Mouse (Mus musculus) forebrain, embryonic 15.5 days (tissue): ENCODE results near the gene Creb3. TPM values are rescaled to one million over a fixed set of nuclear protein-coding genes. Genes with fewer than 3 reads are reported as not detected.

Source experiments
- ATAC-seq: fragments of 200-750 bp; cut with Nextera tagmentation; replicated peaks from 2 replicates; pipeline ENCODE4 v1.8.0; 2017; ENCODE audit warnings: mild to moderate bottlenecking, moderate TSS enrichment, moderate library complexity
- H3K27ac ChIP-seq: fragments of 300-500 bp; sonication (generic); replicated peaks from 2 replicates; pipeline ENCODE4 v1.5.1; 2015; ENCODE audit warnings: mild to moderate bottlenecking, inconsistent platforms
- H3K27me3 ChIP-seq: fragments of 300-500 bp; sonication (generic); 2 replicates; pipeline ENCODE4 v1.6.1; 2015; ENCODE audit warnings: inconsistent platforms
- H3K36me3 ChIP-seq: fragments of 300-500 bp; sonication (generic); 2 replicates; pipeline ENCODE4 v1.6.1; 2015; ENCODE audit warnings: mild to moderate bottlenecking, inconsistent platforms
- H3K4me1 ChIP-seq: fragments of 300-500 bp; sonication (generic); 2 replicates; pipeline ENCODE4 v1.6.1; 2015; ENCODE audit warnings: inconsistent platforms
- H3K4me2 ChIP-seq: fragments of 300-500 bp; sonication (generic); replicated peaks from 2 replicates; pipeline ENCODE4 v1.6.1; 2015; ENCODE audit warnings: mild to moderate bottlenecking, inconsistent platforms
- H3K4me3 ChIP-seq: fragments of 300-500 bp; sonication (generic); 2 replicates; pipeline ENCODE4 v1.5.1; 2015; ENCODE audit warnings: mild to moderate bottlenecking, inconsistent platforms
- H3K9ac ChIP-seq: fragments of 300-500 bp; sonication (generic); replicated peaks from 2 replicates; pipeline ENCODE4 v1.6.1; 2015; ENCODE audit warnings: mild to moderate bottlenecking, inconsistent platforms
- H3K9me3 ChIP-seq: fragments of 300-500 bp; sonication (generic); 2 replicates; pipeline ENCODE4 v1.6.1; 2016; ENCODE audit warnings: inconsistent platforms
- WGBS: fragments of 180-500 bp; shearing (Covaris S2); methylation state at CpG from one replicate; pipeline ENCODE4 v1.1.7; 2015; ENCODE audit warnings: mixed read lengths; 5-methylcytosine and 5-hydroxymethylcytosine counted together
- polyA plus RNA-seq: library from polyadenylated mRNA; unstranded; fragments of >200 nt; fragmentation: Nextera tagmentation; extraction: Ambion mirVana; gene quantifications from 2 replicates; pipeline ENCODE4 v1.2.1, GENCODE M21; 2015

Creb3 gene
- polyA plus RNA-seq, 1 experiment from 2014 or later, result 77.7 TPM

DNA sequence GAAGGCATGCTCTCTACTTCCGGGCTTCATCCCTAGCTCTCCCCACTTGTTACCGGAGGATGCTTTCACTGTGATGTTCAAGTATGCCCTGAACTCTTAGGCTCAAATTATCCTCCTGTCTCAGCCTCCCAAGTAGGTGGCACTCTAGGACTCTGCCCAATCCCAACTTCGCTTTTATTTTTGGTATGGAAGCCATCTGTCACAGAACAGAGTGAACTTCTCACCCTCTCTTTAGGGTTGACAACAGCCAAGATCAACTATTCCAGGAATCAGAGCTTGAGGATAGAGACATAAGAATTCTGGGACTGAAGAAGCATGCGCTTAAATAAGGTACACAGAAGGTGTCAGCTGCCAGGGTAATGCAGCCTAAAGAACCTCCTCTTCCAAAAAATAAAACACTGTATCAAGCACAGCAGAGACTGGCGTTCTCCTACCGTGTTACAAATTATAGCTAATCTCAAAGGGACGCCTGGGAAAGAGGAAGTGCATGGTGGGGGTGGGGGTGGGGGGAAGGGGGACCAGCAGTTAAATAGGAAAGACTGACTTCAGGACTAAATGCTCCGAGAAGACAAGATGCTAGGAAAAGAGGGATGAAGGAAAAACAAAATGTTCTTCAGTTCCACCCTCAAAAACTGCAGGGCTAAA lies 15.2 kb downstream of the Creb3 start:
- no peaks in the 10 kb centered on the region for H3K27me3 ChIP-seq
- 57% methylated on average over 8 of the region's 8 CpGs for WGBS
- H3K36me3 ChIP-seq, result peaks cover 18% of the 10 kb centered on the region
- no peak overlapping the region for H3K27ac ChIP-seq
- H3K4me3 ChIP-seq, result peak overlapping the region; percentile 87
- peaks cover 48% of the 10 kb centered on the region for H3K4me1 ChIP-seq
- peak overlapping the region; percentile 96 for H3K4me2 ChIP-seq
- H3K9me3 ChIP-seq, result no peaks in the 10 kb centered on the region
- ATAC-seq, result no peak
- H3K9ac ChIP-seq, result peak overlapping the region; percentile 96

GRCm38 (mm10) chr4:43578376-43579204 lies 16.5 kb downstream of the Creb3 start, which contains the start of the genes Rgp1 and Gba2:
Rgp1 (plus strand) TSS chr4:43578715.
Gba2 (minus strand) TSS chr4:43578873.
- under 1% methylated on average over 76 of the region's 76 CpGs for WGBS
- peaks cover 27% of the 10 kb centered on the region for H3K36me3 ChIP-seq
- H3K4me1 ChIP-seq, result peaks cover 48% of the 10 kb centered on the region
- H3K4me2 ChIP-seq, result peak within 1 kb of the TSS; percentile 96
- H3K27me3 ChIP-seq, result no peaks in the 10 kb centered on the region
- H3K9me3 ChIP-seq, result no peaks in the 10 kb centered on the region
- H3K27ac ChIP-seq, result peak within 1 kb of the TSS; percentile 87
- H3K9ac ChIP-seq, result peak within 1 kb of the TSS; percentile 96
- peak; percentile 89 for ATAC-seq
- H3K4me3 ChIP-seq, result peak within 1 kb of the TSS; percentile 87

DNA sequence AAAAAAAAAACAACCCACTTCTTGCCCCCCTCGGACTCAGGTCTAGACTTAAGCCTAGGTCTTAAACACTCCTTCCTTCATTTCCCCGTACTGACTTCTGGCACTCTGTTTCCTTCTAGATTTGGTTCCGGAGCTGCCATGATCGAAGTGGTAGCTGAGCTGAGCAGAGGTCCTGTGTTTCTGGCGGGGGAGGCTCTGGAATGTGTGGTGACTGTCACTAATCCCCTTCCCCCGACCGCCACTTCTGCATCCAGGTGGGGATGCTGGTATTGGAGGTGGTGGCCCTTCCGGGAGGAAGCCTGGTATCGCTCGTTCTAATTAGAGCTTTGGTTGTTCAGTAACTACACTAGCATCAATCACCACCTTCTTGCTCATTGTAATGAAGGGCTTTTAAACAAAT lies 17.1 kb downstream of the Creb3 start:
- Histone ChIP-seq H3K4me2 (peak overlapping the region; percentile 96), H3K36me3 (peaks cover 30% of the 10 kb centered on the region), H3K27me3 (no peaks in the 10 kb centered on the region), H3K27ac (peak overlapping the region; percentile 56), H3K9me3 (no peaks in the 10 kb centered on the region), H3K9ac (peak overlapping the region; percentile 96), H3K4me3 (peak overlapping the region; percentile 87), H3K4me1 (peaks cover 48% of the 10 kb centered on the region)
- no peak; the same call in 1 of the 2 replicates for ATAC-seq
- WGBS, result 5% methylated on average over 10 of the region's 10 CpGs

DNA sequence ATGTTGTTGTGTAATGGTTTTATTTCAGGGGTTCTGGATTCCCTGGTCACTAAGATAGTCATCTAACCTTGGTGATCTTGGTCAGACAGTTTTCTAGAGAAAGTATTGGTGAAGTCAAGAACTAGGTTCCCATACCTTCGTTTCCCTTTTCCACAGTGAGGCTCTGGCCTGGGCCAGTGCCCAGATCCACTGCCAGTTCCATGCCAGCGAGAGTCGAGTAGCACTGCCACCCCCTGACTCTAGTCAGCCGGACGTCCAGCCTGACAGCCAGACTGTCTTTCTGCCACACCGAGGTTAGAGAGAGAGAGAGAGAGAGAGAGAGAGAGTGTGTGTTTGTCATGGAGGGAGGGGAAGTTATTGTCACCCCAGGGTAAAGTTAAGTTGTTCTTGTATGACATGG lies 17.6 kb downstream of the Creb3 start:
- WGBS, result 86% methylated on average over 6 of the region's 6 CpGs
- Histone ChIP-seq H3K4me3 (peak overlapping the region; percentile 87), H3K9ac (peak overlapping the region; percentile 96), H3K4me1 (peaks cover 47% of the 10 kb centered on the region), H3K9me3 (no peaks in the 10 kb centered on the region), H3K27ac (no peak overlapping the region), H3K4me2 (peak overlapping the region; percentile 96), H3K36me3 (peaks cover 30% of the 10 kb centered on the region), H3K27me3 (no peaks in the 10 kb centered on the region)
- no peak for ATAC-seq

DNA sequence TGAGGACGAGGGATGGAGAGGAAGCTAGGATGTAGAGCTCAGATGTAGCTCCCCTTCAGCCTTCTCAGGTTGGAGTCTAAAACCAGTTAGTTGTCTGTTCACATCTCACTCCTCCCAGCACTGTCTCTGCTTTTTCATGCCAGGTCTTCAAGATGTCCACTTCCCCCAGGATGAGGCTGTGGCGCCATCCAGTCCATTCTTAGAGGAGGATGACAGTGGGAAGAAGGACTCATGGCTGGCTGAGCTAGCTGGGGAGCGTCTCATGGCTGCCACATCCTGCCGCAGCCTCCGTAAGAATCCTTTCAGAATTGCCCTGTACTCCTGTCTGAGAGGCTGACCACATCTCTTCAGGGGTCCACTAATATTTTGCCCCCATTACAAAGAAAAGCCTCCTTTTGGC lies 18.6 kb downstream of the Creb3 start:
- Histone ChIP-seq H3K9ac (no peak overlapping the region), H3K27me3 (no peaks in the 10 kb centered on the region), H3K36me3 (peaks cover 30% of the 10 kb centered on the region), H3K9me3 (no peaks in the 10 kb centered on the region), H3K4me1 (peaks cover 37% of the 10 kb centered on the region), H3K4me2 (no peak overlapping the region), H3K4me3 (no peak overlapping the region), H3K27ac (no peak overlapping the region)
- no peak for ATAC-seq
- WGBS, result 96% methylated on average over 5 of the region's 5 CpGs

GRCm38 (mm10) chr4:43581381-43581780 lies 19.2 kb downstream of the Creb3 start:
- no peaks in the 10 kb centered on the region for H3K27me3 ChIP-seq
- no peak overlapping the region for H3K4me3 ChIP-seq
- H3K36me3 ChIP-seq, result peaks cover 30% of the 10 kb centered on the region
- ATAC-seq, result no peak
- peaks cover 30% of the 10 kb centered on the region for H3K4me1 ChIP-seq
- 93% methylated on average over 12 of the region's 12 CpGs for WGBS
- no peak overlapping the region for H3K27ac ChIP-seq
- H3K9me3 ChIP-seq, result no peaks in the 10 kb centered on the region
- no peak overlapping the region for H3K4me2 ChIP-seq
- no peak overlapping the region for H3K9ac ChIP-seq

DNA sequence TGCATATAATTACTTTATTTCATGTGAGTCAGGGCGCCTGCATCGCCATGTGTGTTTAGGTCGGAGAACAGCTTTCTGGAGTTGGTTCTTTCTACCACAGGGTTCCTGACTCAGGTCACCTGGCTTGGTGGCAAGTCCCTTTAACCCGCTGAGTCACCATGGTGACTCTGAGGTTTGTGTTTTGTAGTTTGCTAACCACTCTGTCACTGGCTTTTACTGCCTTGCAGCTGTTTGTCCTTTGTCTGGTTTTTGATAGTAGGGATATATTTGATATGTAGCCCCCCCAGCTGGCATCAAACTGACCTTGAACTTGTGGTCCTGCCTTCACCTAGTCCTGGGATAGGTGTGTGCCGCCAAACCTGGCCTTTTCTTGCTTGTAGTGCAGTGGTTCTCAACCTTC lies 20.1 kb downstream of the Creb3 start:
- Histone ChIP-seq H3K4me3 (no peak overlapping the region), H3K9me3 (no peaks in the 10 kb centered on the region), H3K27ac (no peak overlapping the region), H3K4me2 (no peak overlapping the region), H3K9ac (no peak overlapping the region), H3K27me3 (no peaks in the 10 kb centered on the region), H3K36me3 (peaks cover 30% of the 10 kb centered on the region), H3K4me1 (peaks cover 22% of the 10 kb centered on the region)
- 95% methylated on average over 5 of the region's 5 CpGs for WGBS
- ATAC-seq, result no peak

DNA sequence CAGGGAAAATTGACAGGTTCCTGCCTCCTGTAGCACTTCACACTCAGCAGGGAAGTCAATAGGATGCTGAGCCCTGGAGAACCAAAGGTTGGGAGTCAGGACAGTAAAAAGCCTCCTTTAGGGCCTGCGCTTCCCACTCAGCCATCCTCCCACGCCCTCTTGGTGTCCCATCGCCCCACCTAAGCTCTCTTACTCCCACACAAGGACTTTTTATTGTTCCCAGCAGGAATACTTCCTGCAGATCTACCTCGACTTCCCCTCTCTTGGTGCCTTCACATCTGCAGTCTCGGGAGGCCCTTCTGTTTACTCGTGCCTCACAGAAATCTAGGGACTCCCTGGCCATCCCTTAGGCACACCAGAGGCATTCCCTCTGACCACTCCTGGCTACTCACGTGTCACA lies 21.3 kb downstream of the Creb3 start:
- 85% methylated on average over 7 of the region's 7 CpGs for WGBS
- H3K4me2 ChIP-seq, result no peak overlapping the region
- no peaks in the 10 kb centered on the region for H3K27me3 ChIP-seq
- H3K4me1 ChIP-seq, result peaks cover 13% of the 10 kb centered on the region
- H3K36me3 ChIP-seq, result peaks cover 30% of the 10 kb centered on the region
- H3K9me3 ChIP-seq, result no peaks in the 10 kb centered on the region
- no peak overlapping the region for H3K9ac ChIP-seq
- ATAC-seq, result no peak
- H3K4me3 ChIP-seq, result no peak overlapping the region
- H3K27ac ChIP-seq, result no peak overlapping the region

GRCm38 (mm10) chr4:43584444-43585416 lies 22.6 kb downstream of the Creb3 start, which contains the start of gene Msmp:
Msmp (minus strand) TSS chr4:43584494.
- no peak for ATAC-seq
- Histone ChIP-seq H3K4me1 (peaks cover 7% of the 10 kb centered on the region), H3K4me2 (no peak within 1 kb of the TSS), H3K9me3 (no peaks in the 10 kb centered on the region), H3K36me3 (peaks cover 30% of the 10 kb centered on the region), H3K9ac (no peak within 1 kb of the TSS), H3K27ac (no peak within 1 kb of the TSS), H3K4me3 (no peak within 1 kb of the TSS), H3K27me3 (no peaks in the 10 kb centered on the region)
- 64% methylated on average over 12 of the region's 12 CpGs for WGBS

GRCm38 (mm10) chr4:43585682-43586081 lies 23.6 kb downstream of the Creb3 start:
- WGBS, result 66% methylated on average over 9 of the region's 10 CpGs
- H3K27ac ChIP-seq, result no peak overlapping the region
- H3K36me3 ChIP-seq, result peaks cover 30% of the 10 kb centered on the region
- H3K4me2 ChIP-seq, result no peak overlapping the region
- H3K9me3 ChIP-seq, result no peaks in the 10 kb centered on the region
- H3K27me3 ChIP-seq, result no peaks in the 10 kb centered on the region
- no peak overlapping the region for H3K9ac ChIP-seq
- no peaks in the 10 kb centered on the region for H3K4me1 ChIP-seq
- no peak for ATAC-seq
- no peak overlapping the region for H3K4me3 ChIP-seq

GRCm38 (mm10) chr4:43586411-43586810 lies 24.3 kb downstream of the Creb3 start:
- H3K9me3 ChIP-seq, result no peaks in the 10 kb centered on the region
- peak; percentile 36; the same call in 1 of the 2 replicates for ATAC-seq
- H3K4me1 ChIP-seq, result no peaks in the 10 kb centered on the region
- H3K4me3 ChIP-seq, result no peak overlapping the region
- no peak overlapping the region for H3K4me2 ChIP-seq
- H3K9ac ChIP-seq, result no peak overlapping the region
- 80% methylated on average over 8 of the region's 8 CpGs for WGBS
- no peaks in the 10 kb centered on the region for H3K27me3 ChIP-seq
- peaks cover 25% of the 10 kb centered on the region for H3K36me3 ChIP-seq
- H3K27ac ChIP-seq, result no peak overlapping the region
